Mouse (Mus musculus): Measurements from ENCODE around the gene Efcab7. TPM values are rescaled to one million over a fixed set of nuclear protein-coding genes. Genes with fewer than 3 reads are reported as not detected.
A peak's percentile ranks its signal among the peaks of the same experiment; 100 is the strongest.

Efcab7 gene
- 1 to 10 TPM in 3 of 4 experiments, under 1 TPM in 1; 0.34 to 2.0 (median 1.5) TPM for total RNA-seq (2022)

DNA sequence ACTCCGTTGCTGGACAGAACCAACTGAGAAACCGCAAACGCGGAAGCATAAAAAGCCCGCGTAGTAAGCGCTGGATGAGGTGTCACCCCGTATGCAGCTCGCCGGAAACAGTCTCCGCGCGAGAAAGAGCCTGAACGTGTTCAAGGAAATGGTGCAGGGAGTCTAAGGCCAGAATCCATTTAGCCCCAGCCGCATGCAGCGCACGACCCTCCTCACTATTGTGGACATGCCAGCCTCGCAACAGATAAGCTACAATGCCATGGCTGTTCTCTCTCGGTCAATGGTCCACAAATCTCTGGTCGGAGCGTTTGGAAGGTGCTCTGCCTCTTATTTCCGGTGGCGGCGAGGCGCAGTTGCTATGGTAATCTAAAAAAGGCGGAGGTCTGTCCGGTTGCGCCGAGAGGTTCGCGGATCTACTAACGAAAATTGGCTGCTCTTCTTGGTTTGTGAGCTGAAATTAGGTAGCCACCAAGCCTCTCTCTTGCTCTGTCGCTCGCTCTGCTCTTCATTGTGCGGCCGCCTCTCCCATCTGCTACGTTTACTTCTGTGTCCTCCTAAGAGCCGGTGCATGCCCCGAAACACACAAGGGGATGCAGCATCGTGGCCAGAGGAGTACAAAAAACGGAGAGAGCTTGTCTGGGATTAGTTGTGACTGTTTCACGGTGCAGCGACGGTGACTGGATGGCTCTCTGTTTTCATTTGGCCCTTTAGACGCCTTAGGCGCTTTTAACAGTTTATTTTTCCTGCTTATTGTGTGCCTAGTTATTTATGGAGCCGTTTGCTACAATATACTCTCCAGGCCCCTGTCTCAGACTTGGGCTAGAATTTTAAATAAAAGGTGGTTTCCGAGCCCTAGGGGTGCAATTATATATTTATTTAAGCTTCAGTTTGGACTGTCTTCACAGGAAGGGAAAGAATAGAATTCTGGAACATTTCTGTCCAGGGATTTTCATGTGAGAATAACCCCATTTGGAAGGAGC lies at the start of gene Efcab7:
Gene Efcab7, plus strand, starts transcription at position 105 of the 980 bp plus-strand sequence.
- DNase-seq (ENCODE audit: low spot score in 2 of 2): peak; percentile 58 to 60

DNA sequence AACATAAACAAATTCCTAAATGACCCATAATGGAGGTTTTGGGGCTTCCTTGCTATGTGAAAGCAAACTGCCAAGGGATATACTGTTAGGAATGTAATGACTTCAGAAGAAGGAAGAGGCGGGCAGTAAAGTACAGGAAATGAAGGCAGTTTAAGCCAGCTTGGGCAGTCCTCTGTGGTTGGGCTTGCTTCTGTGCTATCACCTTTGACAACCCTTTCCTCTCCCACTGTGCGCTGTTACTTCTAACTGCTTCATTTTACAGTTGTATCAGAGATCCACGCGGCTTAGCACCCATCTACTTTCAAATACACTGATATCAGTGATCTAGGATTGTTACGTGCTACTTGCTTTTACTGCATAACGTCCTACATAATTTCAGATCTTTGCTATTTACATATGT lies 36.6 kb upstream of the Efcab7 start:
- no peak for DNase-seq (ENCODE audit: low spot score in 2 of 2)

DNA sequence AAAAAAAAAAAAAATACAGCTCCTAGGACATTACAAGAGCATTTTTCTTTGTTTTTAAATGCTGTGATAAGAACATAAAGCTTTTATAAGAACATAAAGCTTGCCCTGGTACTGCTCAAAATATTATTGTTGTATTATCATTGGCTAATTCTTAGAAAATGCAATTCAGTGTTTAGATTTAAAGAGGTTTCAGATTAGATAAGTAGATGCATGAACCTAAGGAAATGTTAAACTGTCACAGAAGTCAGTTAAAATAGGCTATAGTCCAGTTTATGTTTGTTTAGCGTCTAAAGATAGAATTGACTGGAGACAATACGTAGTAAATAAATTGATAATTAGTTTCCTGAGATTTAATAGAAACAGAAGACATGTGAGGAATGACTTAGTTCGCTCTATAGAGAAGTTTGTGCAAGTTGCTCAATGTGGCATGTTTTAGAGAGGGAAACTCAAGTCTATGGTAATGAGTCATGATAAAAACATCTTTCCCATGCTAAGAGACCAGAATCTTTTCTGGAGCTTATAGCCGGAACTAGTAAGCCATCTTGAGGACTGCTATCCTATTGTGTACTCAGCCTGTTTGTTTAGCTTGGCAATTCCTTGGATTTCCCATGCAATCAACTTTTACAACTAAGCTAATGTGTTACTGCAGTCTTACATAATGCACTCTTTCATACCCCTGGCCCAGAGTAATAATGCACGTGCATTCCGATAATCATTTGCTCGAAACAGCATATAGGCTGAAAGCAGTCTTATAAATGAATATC lies 12.1 kb upstream of the Efcab7 start:
- DNase-seq (ENCODE audit: low spot score in 2 of 2): no peak

DNA sequence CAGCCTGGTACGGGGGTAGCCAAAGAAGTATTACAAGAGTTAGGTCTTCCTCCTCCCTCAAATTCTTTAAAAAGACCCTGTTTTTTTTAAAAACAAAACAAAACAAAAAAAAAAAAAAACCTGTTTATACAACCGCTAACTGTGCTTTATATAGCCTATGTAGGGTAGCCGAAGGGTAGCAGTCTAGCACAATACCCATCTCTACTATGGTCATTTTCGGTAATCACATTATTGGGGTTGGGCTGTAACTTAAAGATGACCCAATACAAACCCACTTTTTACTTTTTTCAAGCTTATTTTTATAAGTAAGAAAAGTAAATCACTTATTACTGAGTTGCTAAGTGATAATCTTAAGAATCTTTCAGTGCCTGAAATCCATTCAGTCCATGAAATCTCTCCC lies 661 bp upstream of the Efcab7 start:
- no peak for DNase-seq (ENCODE audit: low spot score in 2 of 2)

DNA sequence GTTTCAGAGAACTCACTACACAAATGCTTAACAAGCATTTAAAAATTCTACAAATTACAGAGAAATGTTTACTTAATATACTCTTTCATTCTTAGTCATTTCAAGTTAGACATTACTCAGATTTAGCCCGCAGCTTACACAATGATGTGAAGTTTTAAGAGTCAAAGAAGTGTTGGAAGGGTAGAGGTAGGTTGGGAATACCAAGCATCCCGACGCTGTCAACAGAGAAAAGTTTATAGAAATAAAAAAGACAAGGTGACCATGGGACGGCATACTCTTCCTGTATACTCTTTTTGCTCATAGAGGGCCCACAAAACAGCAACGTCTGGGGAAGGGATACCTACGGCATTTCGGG lies 282 bp upstream of the Efcab7 start:
- DNase-seq (ENCODE audit: low spot score in 2 of 2): no peak

DNA sequence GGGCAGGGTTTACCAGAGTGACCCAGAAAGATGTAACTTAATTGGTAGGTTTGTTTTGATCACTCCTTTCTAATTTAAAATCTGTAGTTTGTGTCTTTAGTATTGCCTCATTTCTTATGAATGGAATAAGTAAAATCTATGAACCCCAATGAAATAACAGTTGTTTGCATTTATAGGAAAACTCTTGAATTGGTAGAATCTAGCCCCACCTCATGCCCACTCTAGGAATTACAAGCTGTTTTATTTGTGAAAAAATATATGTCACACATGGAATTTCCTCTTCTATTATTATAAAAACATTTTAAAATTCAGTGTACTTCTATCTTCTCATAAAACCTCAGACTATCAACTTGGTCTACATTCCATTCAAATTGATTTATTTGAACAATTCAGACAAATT lies 52.9 kb downstream of the Efcab7 start:
- no peak for DNase-seq (ENCODE audit: low spot score in 2 of 2)

GRCm38 (mm10) chr4:99882405-99882804 lies 53.4 kb downstream of the Efcab7 start:
- no peak for DNase-seq (ENCODE audit: low spot score in 2 of 2)

GRCm38 (mm10) chr4:99913894-99914451 lies 85.0 kb downstream of the Efcab7 start:
- DNase-seq (ENCODE audit: low spot score in 2 of 2): no peak

GRCm38 (mm10) chr4:99926380-99926779 lies 97.4 kb downstream of the Efcab7 start:
- DNase-seq (ENCODE audit: low spot score in 2 of 2): no peak

DNA sequence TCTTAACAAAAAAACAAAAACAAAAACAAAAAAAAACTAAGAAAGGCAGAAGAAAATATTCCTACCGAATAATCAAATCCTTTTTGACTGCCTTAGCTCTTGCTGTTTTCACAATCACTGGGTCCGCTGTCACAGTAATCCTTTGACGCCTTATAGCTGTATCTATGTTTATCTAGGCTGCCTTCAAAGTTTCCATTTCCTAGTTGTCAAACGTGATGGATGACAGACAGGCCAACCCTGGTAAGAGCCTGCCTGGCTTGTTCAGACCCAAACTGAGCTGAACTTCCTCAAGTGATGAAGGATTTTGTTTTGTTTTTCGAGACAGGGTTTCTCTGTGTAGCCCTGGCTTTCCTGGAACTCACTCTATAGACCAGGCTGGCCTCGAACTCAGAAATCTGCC lies 99.5 kb downstream of the Efcab7 start:
- DNase-seq (ENCODE audit: low spot score in 2 of 2): no peak

DNA sequence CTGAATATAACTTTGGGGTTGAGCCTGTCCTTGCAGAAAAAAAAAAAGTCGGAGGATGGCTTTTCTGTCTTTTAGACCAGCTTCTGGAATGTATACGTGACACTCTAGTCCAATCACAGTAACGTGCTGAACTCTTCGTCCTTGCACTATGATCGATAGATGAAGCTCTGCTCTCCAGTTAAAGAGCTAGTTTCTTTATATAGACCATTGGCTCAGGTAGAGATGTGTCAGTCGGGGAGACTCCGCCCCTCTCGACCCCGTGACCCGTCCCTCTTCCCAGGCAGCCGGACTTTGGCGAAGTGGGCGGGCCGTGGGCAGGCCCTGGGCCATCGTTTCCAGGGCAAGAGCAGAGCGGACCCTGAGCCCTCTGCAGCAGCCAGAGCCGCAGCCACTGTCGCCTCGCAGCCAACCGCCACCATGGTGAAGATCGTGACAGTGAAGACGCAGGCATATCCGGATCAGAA lies 100.2 kb downstream of the Efcab7 start, which contains the start of gene Pgm1:
Gene Pgm1, plus strand, starts transcription at position 266 of the 464 bp plus-strand sequence.
- DNase-seq (ENCODE audit: low spot score in 2 of 2): peak; percentile 90 to 93

GRCm38 (mm10) chr4:99929613-99930517 lies 100.9 kb downstream of the Efcab7 start, which contains the start of gene Itgb3bp:
Gene Itgb3bp, minus strand, starts transcription at chr4:99929813.
- DNase-seq (ENCODE audit: low spot score in 2 of 2): peak; percentile 87 to 95

GRCm38 (mm10) chr4:99930518-99931239 lies 101.7 kb downstream of the Efcab7 start:
- peak; percentile 28 to 58 for DNase-seq (ENCODE audit: low spot score in 2 of 2)

- no peak for DNase-seq (ENCODE audit: low spot score in 2 of 2)
Measured at GRCm38 (mm10) chr4:99931240-99931580, 102.2 kb downstream of the Efcab7 start.

- peak in 1 of 2 experiments; percentile 56 for DNase-seq (ENCODE audit: low spot score in 2 of 2)
Measured at GRCm38 (mm10) chr4:99931807-99932206, 102.8 kb downstream of the Efcab7 start.

- DNase-seq (ENCODE audit: low spot score in 2 of 2): no peak
Measured at GRCm38 (mm10) chr4:99934859-99935258, 105.9 kb downstream of the Efcab7 start.

- DNase-seq (ENCODE audit: low spot score in 2 of 2): no peak
Measured at GRCm38 (mm10) chr4:99936278-99936677, 107.3 kb downstream of the Efcab7 start.

- no peak for DNase-seq (ENCODE audit: low spot score in 2 of 2)
Measured at GRCm38 (mm10) chr4:99939711-99940505, 110.9 kb downstream of the Efcab7 start.

Data from gastrocnemius, adult 8-10 months (tissue).